7 mouse cellular contexts compared by ENCODE assay signal in the genomic region with DNA sequence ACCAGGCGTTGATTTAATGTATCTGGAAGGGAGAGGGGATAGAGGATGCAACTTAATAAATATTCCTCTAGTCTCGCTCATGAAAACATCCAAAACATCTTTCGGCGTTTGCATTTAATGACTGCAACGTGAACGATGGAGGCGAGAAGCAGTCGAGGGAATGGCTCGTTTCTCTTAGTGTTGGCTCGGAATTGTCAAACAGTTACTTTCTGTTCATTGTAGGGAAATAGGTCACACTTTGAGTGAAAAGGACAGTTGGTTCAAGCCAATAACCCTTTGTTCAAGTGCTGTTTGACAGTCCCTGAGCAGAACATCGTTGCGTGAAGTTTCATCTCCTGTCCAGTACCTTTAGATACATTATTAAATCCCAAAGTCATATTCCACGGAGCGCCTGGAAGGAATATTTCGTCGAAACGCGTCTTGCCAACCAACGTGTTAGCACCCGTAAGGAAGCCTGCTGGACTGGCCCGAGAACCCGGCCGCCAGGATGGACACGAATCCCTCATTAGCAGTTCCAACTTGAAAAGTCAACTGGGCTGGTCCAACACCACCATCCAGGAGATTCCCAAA. TPM values are rescaled to one million over a fixed set of nuclear protein-coding genes. Genes with fewer than 3 reads are reported as not detected.
A peak's percentile ranks its signal among the peaks of the same experiment; 100 is the strongest.
DNase-seq lines count a peak whose midpoint lies in the region; ATAC-seq and TF ChIP-seq lines count a peak whose summit lies in the region.

No protein-coding gene starts in this region.

- H3K4me2 ChIP-seq in forebrain, embryonic 14.5 days (ENCODE audit: low read length), result peak overlapping the region; percentile 67
- peak overlapping the region; percentile 82 for H3K4me2 ChIP-seq in kidney, postnatal 0 days (ENCODE audit: low read length)
- peak overlapping the region; percentile 58 for H3K4me2 ChIP-seq in midbrain, embryonic 12.5 days (replicated peaks)

- H3K27me3 ChIP-seq in liver, adult 2 months (ENCODE audit: control insufficient read depth, insufficient read depth, low read length), result peaks cover 3% of the 10 kb centered on the region; the same call in 1 of the 2 replicates
- H3K27me3 ChIP-seq in forebrain, embryonic 14.5 days (replicated peaks; ENCODE audit: control insufficient read depth, insufficient read depth, low read length), result no peaks in the 10 kb centered on the region
- H3K27me3 ChIP-seq in kidney, postnatal 0 days (ENCODE audit: insufficient read depth, low read length), result no peaks in the 10 kb centered on the region
- no peaks in the 10 kb centered on the region for H3K27me3 ChIP-seq in midbrain, embryonic 12.5 days

- H3K36me3 ChIP-seq in liver, adult 2 months (ENCODE audit: control insufficient read depth, insufficient read depth, low read length), result no peaks in the 10 kb centered on the region
- H3K36me3 ChIP-seq in forebrain, embryonic 14.5 days (ENCODE audit: control insufficient read depth, insufficient read depth, low read length), result peaks cover 13% of the 10 kb centered on the region
- H3K36me3 ChIP-seq in kidney, postnatal 0 days (ENCODE audit: insufficient read depth, low read length), result no peaks in the 10 kb centered on the region
- H3K36me3 ChIP-seq in midbrain, embryonic 12.5 days, result peaks cover 10% of the 10 kb centered on the region

- H3K9ac ChIP-seq in liver, adult 2 months (ENCODE audit: low read depth, low read length), result peak overlapping the region; percentile 68
- peak overlapping the region; percentile 100 for H3K9ac ChIP-seq in forebrain, embryonic 14.5 days (ENCODE audit: low read length)
- H3K9ac ChIP-seq in kidney, postnatal 0 days (ENCODE audit: low read depth, low read length), result peak overlapping the region; percentile 90
- H3K9ac ChIP-seq in midbrain, embryonic 12.5 days (replicated peaks), result peak overlapping the region; percentile 100

- TF ChIP-seq CTCF in liver, adult 2 months (IDR thresholded peaks at IDR 0.05; ENCODE audit: low read depth, low read length), result no peak
- TF ChIP-seq CTCF in kidney, postnatal 0 days (IDR thresholded peaks at IDR 0.05; ENCODE audit: low read depth), result no peak

- peak overlapping the region; percentile 73 for H3K27ac ChIP-seq in liver, adult 2 months (replicated peaks; ENCODE audit: insufficient read depth, low read depth, low read length)
- H3K27ac ChIP-seq in forebrain, embryonic 14.5 days (ENCODE audit: low read depth, low read length), result peak overlapping the region; percentile 100
- H3K27ac ChIP-seq in kidney, postnatal 0 days, result peak overlapping the region; percentile 98
- H3K27ac ChIP-seq in midbrain, embryonic 12.5 days (replicated peaks), result peak overlapping the region; percentile 100

- DNase-seq in liver, adult 2 months (ENCODE audit: extremely low read depth, low read depth, low spot score), result peak; percentile 10
- DNase-seq in liver, result no peak
- DNase-seq in brain, adult 2 months (ENCODE audit: low read depth, low spot score), result peak; percentile 48
- peak; percentile 71 for DNase-seq in forebrain, embryonic 14.5 days (ENCODE audit: low spot score)
- DNase-seq in kidney, postnatal 0 days (ENCODE audit: low spot score), result peak; percentile 64

- peaks cover 4% of the 10 kb centered on the region for H3K4me1 ChIP-seq in liver, adult 2 months (ENCODE audit: control insufficient read depth, insufficient read depth, low read length)
- peaks cover 8% of the 10 kb centered on the region for H3K4me1 ChIP-seq in forebrain, embryonic 14.5 days (ENCODE audit: control insufficient read depth, insufficient read depth, low read length)
- H3K4me1 ChIP-seq in kidney, postnatal 0 days (replicated peaks; ENCODE audit: insufficient read depth, low read length), result no peaks in the 10 kb centered on the region
- H3K4me1 ChIP-seq in midbrain, embryonic 12.5 days, result peaks cover 10% of the 10 kb centered on the region; the same call in 1 of the 2 replicates

- no peak for TF ChIP-seq POLR2A in liver, adult 2 months (IDR thresholded peaks at IDR 0.05; ENCODE audit: extremely low read depth, insufficient read depth, low read length)

- no peaks in the 10 kb centered on the region for H3K9me3 ChIP-seq in forebrain, embryonic 14.5 days (replicated peaks; ENCODE audit: control insufficient read depth, low read length)
- H3K9me3 ChIP-seq in kidney, postnatal 0 days (replicated peaks; ENCODE audit: low read length), result no peaks in the 10 kb centered on the region
- no peaks in the 10 kb centered on the region for H3K9me3 ChIP-seq in midbrain, embryonic 12.5 days

- no peaks in the 10 kb centered on the region for H3K79me2 ChIP-seq in liver, adult 2 months (ENCODE audit: control insufficient read depth, insufficient read depth, low read length)

- no peak for ATAC-seq in forebrain, embryonic 14.5 days
- ATAC-seq in kidney, postnatal 0 days (replicated peaks; ENCODE audit: low FRiP score, low read depth), result no peak
- no peak for ATAC-seq in midbrain, embryonic 12.5 days (ENCODE audit: low FRiP score, low read depth)
- ATAC-seq in inflammation-experienced regulatory T-cells, adult 6 months, result no peak

- peak overlapping the region; percentile 66 for H3K4me3 ChIP-seq in liver, adult 2 months (ENCODE audit: insufficient read depth, low read depth, low read length)
- H3K4me3 ChIP-seq in forebrain, embryonic 14.5 days (ENCODE audit: low read depth, low read length), result peak overlapping the region; percentile 96
- H3K4me3 ChIP-seq in kidney, postnatal 0 days (replicated peaks; ENCODE audit: low read depth, low read length), result peak overlapping the region; percentile 82
- peak overlapping the region; percentile 100 for H3K4me3 ChIP-seq in midbrain, embryonic 12.5 days

- WGBS in liver, adult 2 months, result 1% methylated on average over 24 of the region's 24 CpGs
- WGBS in forebrain, embryonic 14.5 days, result under 1% methylated on average over 24 of the region's 24 CpGs
- WGBS in kidney, postnatal 0 days, result under 1% methylated on average over 24 of the region's 24 CpGs
- WGBS in midbrain, embryonic 12.5 days, result under 1% methylated on average over 24 of the region's 24 CpGs

RNA-seq across cellular contexts. Expression of a gene that starts 1.5 kb away (rescaled TPM):
- total RNA-seq in liver, adult 2 months (2014; rRNA removed), result 8.9 and 10.2 TPM in 2 replicates
- polyA plus RNA-seq in liver, adult 2 months (2012; rRNA removed), result 3.4 and 4.6 TPM in 2 replicates
- polyA plus RNA-seq in forebrain, embryonic 14.5 days (2014; fragmentation: Nextera tagmentation; extraction: Ambion mirVana), result 319 and 350 TPM in 2 replicates
- polyA plus RNA-seq in kidney, postnatal 0 days (2015; fragmentation: Nextera tagmentation; extraction: Ambion mirVana), result 104 and 113 TPM in 2 replicates
- 321 and 361 TPM in 2 replicates for polyA plus RNA-seq in midbrain, embryonic 12.5 days (2016; fragmentation: Nextera tagmentation; extraction: Ambion mirVana)
- 1 to 10 TPM in 1 of 3 experiments, under 1 TPM in 2; 0.64 to 1.3 (median 0.71) TPM for polyA plus RNA-seq in inflammation-experienced regulatory T-cells, adult 6 months (2017; shearing (Covaris generic))

Comparison
In these comparisons a context has a peak if more than half of its experiments do, and no peak if none do; other contexts are left out.
1. RNA of a gene that starts 1.5 kb away (polyA plus RNA-seq): 319 to 350 TPM in forebrain, embryonic 14.5 days, 321 to 361 TPM in midbrain, embryonic 12.5 days and 104 to 113 TPM in kidney, postnatal 0 days; 3.4 to 4.6 TPM in liver, adult 2 months and 0.64 to 1.3 TPM in inflammation-experienced regulatory T-cells, adult 6 months; every median in the first group is over 10 times any median in the second.
2. Peak in every context shown above with its lines, with median percentiles within 50 percentile points of each other: H3K27ac ChIP-seq, H3K4me3 ChIP-seq, H3K9ac ChIP-seq and H3K4me2 ChIP-seq.